Mouse (Mus musculus): Measurements from ENCODE around the gene Frmd4a. TPM values are rescaled to one million over a fixed set of nuclear protein-coding genes. Genes with fewer than 3 reads are reported as not detected.

Gene Frmd4a
- polyA plus RNA-seq, 1 experiment, result 22.8 TPM

DNA sequence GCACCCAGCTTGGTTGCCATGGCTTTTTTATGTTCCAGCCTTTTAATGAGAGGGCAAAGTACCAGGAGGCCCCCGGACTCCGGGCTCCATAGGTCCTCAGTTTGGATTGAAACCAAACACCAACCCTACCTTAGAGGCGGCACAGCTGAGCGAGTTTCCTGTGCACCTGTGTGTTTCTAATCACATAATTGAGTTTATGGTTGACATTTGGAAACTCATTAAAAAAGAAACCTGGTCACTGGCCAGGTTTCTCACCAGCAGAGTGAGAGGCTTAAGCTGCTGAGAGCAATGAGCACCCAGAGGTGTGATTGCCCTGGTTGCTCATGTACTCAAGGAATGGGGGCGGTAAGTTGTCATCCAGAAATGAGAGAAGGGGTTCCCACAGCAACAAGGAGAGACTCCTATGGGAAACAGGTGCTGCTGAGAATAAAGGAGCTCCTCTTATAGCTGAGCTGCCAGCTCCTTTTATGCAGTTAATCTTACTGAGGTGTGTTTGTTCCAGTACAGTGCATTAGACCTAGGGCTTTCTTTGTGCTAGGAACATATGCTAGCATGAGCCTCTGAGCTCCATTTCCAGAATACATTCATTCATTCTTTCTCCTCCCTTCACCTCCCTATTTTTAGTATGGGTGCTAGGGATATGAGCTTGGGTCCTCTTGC lies 529.6 kb downstream of the Frmd4a start:
- TF ChIP-seq POLR2A (IDR thresholded peaks at IDR 0.05; ENCODE audit: borderline replicate concordance, control insufficient read depth, low read depth, low read length), result no peak
- no peak for TF ChIP-seq CTCF (IDR thresholded peaks at IDR 0.05; ENCODE audit: control insufficient read depth, insufficient read depth, low read length)
- H3K4me3 ChIP-seq (replicated peaks; ENCODE audit: control insufficient read depth, low read depth, low read length), result no peak overlapping the region
- H3K4me1 ChIP-seq (ENCODE audit: control insufficient read depth, insufficient read depth, low read length), result peaks cover 4% of the 10 kb centered on the region; the same call in 1 of the 2 replicates
- WGBS, result 80% methylated on average over 5 of the region's 5 CpGs
- H3K27ac ChIP-seq (ENCODE audit: control insufficient read depth, insufficient read depth, low read depth, low read length, poor library complexity), result no peak overlapping the region

DNA sequence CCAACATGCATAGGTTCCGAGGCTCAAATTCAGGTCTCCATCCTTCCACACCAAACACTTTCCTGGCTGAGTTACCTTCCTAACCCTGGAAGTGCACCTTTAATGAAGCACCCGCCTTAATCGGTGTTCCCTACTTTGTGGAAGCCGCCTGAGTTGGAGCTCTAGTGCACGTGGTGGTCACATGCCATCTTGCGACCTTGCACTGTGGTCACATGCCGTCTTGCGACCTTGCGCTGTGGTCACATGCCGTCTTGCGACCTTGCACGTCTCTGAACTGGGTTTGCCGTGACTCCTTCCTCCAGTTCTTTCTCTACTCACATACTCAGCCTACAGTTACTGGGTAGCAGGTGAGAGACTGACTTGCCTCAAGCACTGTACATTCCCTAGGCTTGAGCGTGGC lies 531.8 kb downstream of the Frmd4a start:
- no peak overlapping the region for H3K4me3 ChIP-seq (replicated peaks; ENCODE audit: control insufficient read depth, low read depth, low read length)
- H3K4me1 ChIP-seq (ENCODE audit: control insufficient read depth, insufficient read depth, low read length), result peaks cover 4% of the 10 kb centered on the region; the same call in 1 of the 2 replicates
- H3K27ac ChIP-seq (ENCODE audit: control insufficient read depth, insufficient read depth, low read depth, low read length, poor library complexity), result no peak overlapping the region
- 79% methylated on average over 14 of the region's 14 CpGs for WGBS
- TF ChIP-seq CTCF (IDR thresholded peaks at IDR 0.05; ENCODE audit: control insufficient read depth, insufficient read depth, low read length) (no peak), POLR2A (IDR thresholded peaks at IDR 0.05; ENCODE audit: borderline replicate concordance, control insufficient read depth, low read depth, low read length) (no peak)

DNA sequence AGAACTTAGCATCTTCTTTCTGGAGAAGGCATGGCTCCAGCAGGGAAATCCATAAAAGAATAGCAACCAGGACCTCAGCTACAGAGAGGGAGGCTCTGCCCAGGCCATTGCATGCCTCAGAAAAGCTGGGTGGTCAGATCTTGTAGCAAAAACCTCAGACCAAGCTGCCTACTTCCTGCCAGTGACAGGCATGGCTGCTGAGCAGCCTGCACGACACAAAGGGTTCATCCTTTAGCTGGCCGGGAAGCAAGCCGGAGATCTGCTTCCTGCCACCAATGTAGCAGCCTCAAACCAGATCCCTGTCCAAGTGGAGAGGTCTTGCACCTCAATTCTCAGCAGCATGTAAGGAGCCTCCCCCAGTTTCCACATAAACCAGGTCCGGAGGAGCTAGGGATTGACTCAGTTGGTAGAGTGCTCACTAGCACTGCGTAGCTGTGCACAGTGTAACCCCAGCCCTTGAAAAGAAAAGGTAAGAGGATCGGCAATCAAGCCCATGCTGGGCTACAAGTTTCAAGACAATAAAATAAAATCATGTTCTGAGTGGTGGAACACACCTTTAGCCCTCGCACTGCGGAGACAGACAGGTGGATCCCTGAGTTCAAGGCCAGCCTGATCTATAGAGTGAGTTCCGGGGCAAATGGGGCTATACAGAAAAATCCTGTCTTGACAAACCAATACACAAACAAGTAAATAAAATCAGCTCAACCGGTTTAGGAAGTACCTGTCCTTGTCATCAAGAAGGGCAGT lies 532.7 kb downstream of the Frmd4a start:
- peaks cover 4% of the 10 kb centered on the region; the same call in 1 of the 2 replicates for H3K4me1 ChIP-seq (ENCODE audit: control insufficient read depth, insufficient read depth, low read length)
- TF ChIP-seq CTCF (IDR thresholded peaks at IDR 0.05; ENCODE audit: control insufficient read depth, insufficient read depth, low read length), result no peak
- TF ChIP-seq POLR2A (IDR thresholded peaks at IDR 0.05; ENCODE audit: borderline replicate concordance, control insufficient read depth, low read depth, low read length), result no peak
- H3K4me3 ChIP-seq (replicated peaks; ENCODE audit: control insufficient read depth, low read depth, low read length), result no peak overlapping the region
- H3K27ac ChIP-seq (ENCODE audit: control insufficient read depth, insufficient read depth, low read depth, low read length, poor library complexity), result no peak overlapping the region
- 60% methylated on average over 10 of the region's 10 CpGs for WGBS

DNA sequence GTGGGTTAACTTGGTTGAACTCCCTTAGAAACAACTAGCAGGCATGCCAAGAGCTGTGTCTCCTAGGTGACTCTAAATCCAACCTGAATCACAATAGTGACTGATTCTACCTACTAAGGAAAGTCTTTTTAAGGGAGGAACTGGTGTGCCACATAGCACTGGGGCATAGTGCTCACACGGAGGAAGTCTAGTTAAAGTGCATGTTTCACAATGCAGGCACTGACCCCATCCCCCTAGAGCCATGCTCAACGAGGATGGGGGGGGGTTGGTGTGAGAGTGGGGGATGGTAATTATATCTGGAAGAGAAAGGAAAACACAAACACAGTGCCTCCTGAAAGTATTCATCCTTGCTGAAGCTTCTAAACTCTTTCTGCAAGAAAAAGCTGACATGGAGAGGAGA lies 533.9 kb downstream of the Frmd4a start:
- TF ChIP-seq POLR2A (IDR thresholded peaks at IDR 0.05; ENCODE audit: borderline replicate concordance, control insufficient read depth, low read depth, low read length), result no peak
- no peak for TF ChIP-seq CTCF (IDR thresholded peaks at IDR 0.05; ENCODE audit: control insufficient read depth, insufficient read depth, low read length)
- Histone ChIP-seq H3K4me1 (ENCODE audit: control insufficient read depth, insufficient read depth, low read length) (peaks cover 5% of the 10 kb centered on the region; the same call in 1 of the 2 replicates), H3K27ac (ENCODE audit: control insufficient read depth, insufficient read depth, low read depth, low read length, poor library complexity) (no peak overlapping the region), H3K4me3 (replicated peaks; ENCODE audit: control insufficient read depth, low read depth, low read length) (no peak overlapping the region)
- WGBS, result 8% methylated on average over 2 of the region's 2 CpGs

DNA sequence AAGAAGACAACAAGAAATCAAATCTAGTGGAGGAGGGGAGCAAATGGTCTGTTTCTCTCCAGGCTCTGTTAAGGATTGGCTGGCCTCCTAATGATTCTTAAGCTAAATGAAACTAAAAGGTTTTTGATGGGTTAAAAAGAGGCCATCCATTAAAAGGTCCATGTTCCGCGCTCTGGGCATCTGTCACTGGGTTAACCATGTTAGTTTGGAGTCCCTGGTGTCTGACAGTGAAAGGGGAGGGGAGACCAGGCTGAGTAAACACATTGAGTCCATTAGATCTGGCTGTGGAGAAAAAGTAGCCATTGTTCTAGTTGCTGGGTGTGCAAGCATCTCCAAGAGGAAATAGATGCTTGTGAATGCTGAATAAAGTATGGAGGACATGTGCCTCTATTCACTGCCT lies 534.3 kb downstream of the Frmd4a start:
- TF ChIP-seq POLR2A (IDR thresholded peaks at IDR 0.05; ENCODE audit: borderline replicate concordance, control insufficient read depth, low read depth, low read length) (no peak), CTCF (IDR thresholded peaks at IDR 0.05; ENCODE audit: control insufficient read depth, insufficient read depth, low read length) (no peak)
- 91% methylated on average over 2 of the region's 2 CpGs for WGBS
- peaks cover 5% of the 10 kb centered on the region; the same call in 1 of the 2 replicates for H3K4me1 ChIP-seq (ENCODE audit: control insufficient read depth, insufficient read depth, low read length)
- no peak overlapping the region for H3K4me3 ChIP-seq (replicated peaks; ENCODE audit: control insufficient read depth, low read depth, low read length)
- H3K27ac ChIP-seq (ENCODE audit: control insufficient read depth, insufficient read depth, low read depth, low read length, poor library complexity), result no peak overlapping the region

DNA sequence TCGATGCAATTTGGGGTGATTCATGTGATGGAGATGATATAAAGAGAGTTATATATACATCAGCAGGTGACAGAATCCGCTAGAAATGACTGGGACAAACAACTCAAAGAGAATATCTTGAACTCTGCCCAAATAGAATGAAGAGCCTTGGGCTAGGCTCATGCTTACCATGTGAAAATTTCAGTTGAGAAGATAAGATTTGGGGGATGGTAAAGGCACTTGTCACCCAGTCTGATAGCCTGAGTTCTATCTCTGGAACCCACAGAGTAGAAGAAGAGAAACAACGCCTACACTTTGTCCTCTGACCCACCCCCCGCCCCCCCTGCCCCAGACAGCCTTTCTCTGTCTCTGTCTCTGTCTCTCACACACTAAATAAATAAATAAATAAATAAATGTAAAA lies 535.0 kb downstream of the Frmd4a start:
- TF ChIP-seq POLR2A (IDR thresholded peaks at IDR 0.05; ENCODE audit: borderline replicate concordance, control insufficient read depth, low read depth, low read length) (no peak), CTCF (IDR thresholded peaks at IDR 0.05; ENCODE audit: control insufficient read depth, insufficient read depth, low read length) (no peak)
- Histone ChIP-seq H3K4me3 (replicated peaks; ENCODE audit: control insufficient read depth, low read depth, low read length) (no peak overlapping the region), H3K27ac (ENCODE audit: control insufficient read depth, insufficient read depth, low read depth, low read length, poor library complexity) (no peak overlapping the region), H3K4me1 (ENCODE audit: control insufficient read depth, insufficient read depth, low read length) (peaks cover 5% of the 10 kb centered on the region; the same call in 1 of the 2 replicates)
- WGBS, result 71% methylated on average over 4 of the region's 4 CpGs

DNA sequence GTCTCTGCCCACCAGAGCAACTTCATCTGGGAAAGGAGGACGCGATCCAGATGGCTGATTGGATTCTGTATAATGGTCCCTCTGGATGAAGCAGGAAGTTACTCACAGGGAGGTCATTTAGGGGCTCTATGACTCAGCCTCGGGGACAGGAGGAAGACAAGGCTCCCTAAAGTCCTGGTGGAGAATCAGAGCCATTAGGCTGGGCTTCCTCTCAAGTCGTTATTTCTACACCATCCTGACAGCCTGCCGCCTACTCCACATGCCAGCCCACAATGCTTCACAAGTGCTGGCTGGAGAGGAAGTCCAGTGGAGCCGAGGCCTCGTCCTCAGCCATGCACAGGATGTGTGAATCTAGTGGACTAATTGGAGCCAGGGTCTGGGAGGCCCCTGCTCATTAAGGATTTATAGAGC lies 537.7 kb downstream of the Frmd4a start:
- no peak for TF ChIP-seq POLR2A (IDR thresholded peaks at IDR 0.05; ENCODE audit: borderline replicate concordance, control insufficient read depth, low read depth, low read length)
- TF ChIP-seq CTCF (IDR thresholded peaks at IDR 0.05; ENCODE audit: control insufficient read depth, insufficient read depth, low read length), result no peak
- Histone ChIP-seq H3K27ac (ENCODE audit: control insufficient read depth, insufficient read depth, low read depth, low read length, poor library complexity) (peak overlapping the region; percentile 30; the same call in 1 of the 2 replicates), H3K4me3 (replicated peaks; ENCODE audit: control insufficient read depth, low read depth, low read length) (no peak overlapping the region), H3K4me1 (ENCODE audit: control insufficient read depth, insufficient read depth, low read length) (peaks cover 8% of the 10 kb centered on the region)
- 32% methylated on average over 7 of the region's 7 CpGs for WGBS

DNA sequence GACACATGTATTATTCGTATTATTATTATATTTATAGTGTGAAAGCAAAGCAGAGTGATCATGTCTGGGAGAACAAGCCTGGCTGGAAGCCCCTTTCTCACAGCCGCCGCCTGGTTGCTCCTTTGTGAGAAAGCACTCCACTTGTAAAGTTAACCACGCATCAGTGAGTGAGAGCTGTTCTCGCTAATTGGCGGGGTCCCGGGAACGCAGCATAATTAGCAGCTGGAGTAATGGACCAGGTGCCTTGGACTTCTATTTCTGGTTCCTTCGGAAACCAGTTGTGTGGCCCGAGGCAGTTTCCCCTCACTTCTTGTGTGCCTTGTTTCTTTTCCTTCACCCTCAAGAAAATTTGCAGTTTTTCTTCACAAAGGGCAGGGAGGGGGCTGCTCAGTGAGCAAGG lies 538.7 kb downstream of the Frmd4a start:
- Histone ChIP-seq H3K4me3 (replicated peaks; ENCODE audit: control insufficient read depth, low read depth, low read length) (no peak overlapping the region), H3K27ac (ENCODE audit: control insufficient read depth, insufficient read depth, low read depth, low read length, poor library complexity) (no peak overlapping the region), H3K4me1 (ENCODE audit: control insufficient read depth, insufficient read depth, low read length) (peaks cover 8% of the 10 kb centered on the region)
- TF ChIP-seq POLR2A (IDR thresholded peaks at IDR 0.05; ENCODE audit: borderline replicate concordance, control insufficient read depth, low read depth, low read length) (no peak), CTCF (IDR thresholded peaks at IDR 0.05; ENCODE audit: control insufficient read depth, insufficient read depth, low read length) (no peak)
- WGBS, result 84% methylated on average over 10 of the region's 10 CpGs

All from bone marrow, adult 2 months (tissue).